Mouse (Mus musculus): ENCODE measurements at regions not wholly inside any gene's neighbourhood (a gene's known extent, or its start where the extent isn't known, plus 50 kb on each side); places are given as distances from the start of the nearest gene placed in this dataset.

- 85% methylated on average over 3 of the region's 3 CpGs for WGBS
- no peaks in the 10 kb centered on the region for H3K9me3 ChIP-seq (ENCODE audit: control insufficient read depth, low read length)
- no peak overlapping the region for H3K4me3 ChIP-seq (replicated peaks; ENCODE audit: low read length)
- ATAC-seq (ENCODE audit: low FRiP score) (no peak), DNase-seq (ENCODE audit: low spot score) (no peak)
- no peak overlapping the region for H3K4me2 ChIP-seq (replicated peaks)
- H3K4me1 ChIP-seq (replicated peaks; ENCODE audit: control insufficient read depth, insufficient read depth, low read length), result no peaks in the 10 kb centered on the region
- H3K9ac ChIP-seq, result no peak overlapping the region
- H3K36me3 ChIP-seq (replicated peaks; ENCODE audit: control insufficient read depth, insufficient read depth), result no peaks in the 10 kb centered on the region
- H3K27ac ChIP-seq, result no peak overlapping the region
- no peaks in the 10 kb centered on the region for H3K27me3 ChIP-seq (ENCODE audit: control insufficient read depth, insufficient read depth, low read length)
These were observed 54.1 kb upstream of the Mtap start for GRCm38 (mm10) chr4:89082838-89083237.

- ATAC-seq (ENCODE audit: low FRiP score) (no peak), DNase-seq (ENCODE audit: low spot score) (no peak)
- Histone ChIP-seq H3K4me1 (replicated peaks; ENCODE audit: control insufficient read depth, insufficient read depth, low read length) (no peaks in the 10 kb centered on the region), H3K4me3 (replicated peaks; ENCODE audit: low read length) (no peak overlapping the region), H3K9ac (no peak overlapping the region), H3K27ac (no peak overlapping the region), H3K27me3 (ENCODE audit: control insufficient read depth, insufficient read depth, low read length) (no peaks in the 10 kb centered on the region), H3K4me2 (replicated peaks) (no peak overlapping the region), H3K9me3 (ENCODE audit: control insufficient read depth, low read length) (no peaks in the 10 kb centered on the region), H3K36me3 (replicated peaks; ENCODE audit: control insufficient read depth, insufficient read depth) (no peaks in the 10 kb centered on the region)
- WGBS, result 90% methylated on average over 9 of the region's 9 CpGs
These were observed 58.4 kb upstream of the Mtap start for GRCm38 (mm10) chr4:89078485-89078884.

- Histone ChIP-seq H3K4me1 (replicated peaks; ENCODE audit: control insufficient read depth, insufficient read depth, low read length) (no peaks in the 10 kb centered on the region), H3K4me2 (replicated peaks) (no peak overlapping the region), H3K27ac (no peak overlapping the region), H3K9ac (no peak overlapping the region), H3K27me3 (ENCODE audit: control insufficient read depth, insufficient read depth, low read length) (no peaks in the 10 kb centered on the region), H3K4me3 (replicated peaks; ENCODE audit: low read length) (no peak overlapping the region), H3K36me3 (replicated peaks; ENCODE audit: control insufficient read depth, insufficient read depth) (no peaks in the 10 kb centered on the region), H3K9me3 (ENCODE audit: control insufficient read depth, low read length) (no peaks in the 10 kb centered on the region)
- ATAC-seq (ENCODE audit: low FRiP score) (no peak), DNase-seq (ENCODE audit: low spot score) (no peak)
- WGBS, result 59% methylated on average over 4 of the region's 4 CpGs
These were observed 62.2 kb upstream of the Mtap start for GRCm38 (mm10) chr4:89074705-89075104.

- H3K36me3 ChIP-seq (replicated peaks; ENCODE audit: control insufficient read depth, insufficient read depth), result no peaks in the 10 kb centered on the region
- no peak overlapping the region for H3K27ac ChIP-seq
- ATAC-seq (ENCODE audit: low FRiP score) (no peak), DNase-seq (ENCODE audit: low spot score) (no peak)
- no peak overlapping the region for H3K4me3 ChIP-seq (replicated peaks; ENCODE audit: low read length)
- no peaks in the 10 kb centered on the region for H3K4me1 ChIP-seq (replicated peaks; ENCODE audit: control insufficient read depth, insufficient read depth, low read length)
- WGBS, result 92% methylated on average over 2 of the region's 2 CpGs
- H3K4me2 ChIP-seq (replicated peaks), result no peak overlapping the region
- no peaks in the 10 kb centered on the region for H3K9me3 ChIP-seq (ENCODE audit: control insufficient read depth, low read length)
- no peak overlapping the region for H3K9ac ChIP-seq
- no peaks in the 10 kb centered on the region for H3K27me3 ChIP-seq (ENCODE audit: control insufficient read depth, insufficient read depth, low read length)
These were observed 66.5 kb upstream of the Mtap start for GRCm38 (mm10) chr4:89070430-89070829.

GRCm38 (mm10) chr4:89064401-89064800, 72.5 kb upstream of the Mtap start:
- no peak overlapping the region for H3K27ac ChIP-seq
- DNase-seq (ENCODE audit: low spot score), result no peak
- H3K27me3 ChIP-seq (ENCODE audit: control insufficient read depth, insufficient read depth, low read length), result no peaks in the 10 kb centered on the region
- H3K9ac ChIP-seq, result no peak overlapping the region
- no peaks in the 10 kb centered on the region for H3K9me3 ChIP-seq (ENCODE audit: control insufficient read depth, low read length)
- no peak for ATAC-seq (ENCODE audit: low FRiP score)
- H3K36me3 ChIP-seq (replicated peaks; ENCODE audit: control insufficient read depth, insufficient read depth), result no peaks in the 10 kb centered on the region
- 88% methylated on average over 7 of the region's 7 CpGs for WGBS
- no peak overlapping the region for H3K4me2 ChIP-seq (replicated peaks)
- no peaks in the 10 kb centered on the region for H3K4me1 ChIP-seq (replicated peaks; ENCODE audit: control insufficient read depth, insufficient read depth, low read length)
- H3K4me3 ChIP-seq (replicated peaks; ENCODE audit: low read length), result no peak overlapping the region

- Histone ChIP-seq H3K4me3 (replicated peaks; ENCODE audit: low read length) (no peak overlapping the region), H3K9me3 (ENCODE audit: control insufficient read depth, low read length) (no peaks in the 10 kb centered on the region), H3K4me1 (replicated peaks; ENCODE audit: control insufficient read depth, insufficient read depth, low read length) (no peaks in the 10 kb centered on the region), H3K36me3 (replicated peaks; ENCODE audit: control insufficient read depth, insufficient read depth) (no peaks in the 10 kb centered on the region), H3K4me2 (replicated peaks) (no peak overlapping the region), H3K27me3 (ENCODE audit: control insufficient read depth, insufficient read depth, low read length) (no peaks in the 10 kb centered on the region), H3K9ac (no peak overlapping the region), H3K27ac (no peak overlapping the region)
- WGBS, result 85% methylated on average over 1 of the region's 1 CpGs
- no peak for ATAC-seq (ENCODE audit: low FRiP score)
- no peak for DNase-seq (ENCODE audit: low spot score)
These were observed 74.5 kb upstream of the Mtap start for GRCm38 (mm10) chr4:89062384-89062783.

GRCm38 (mm10) chr4:89061619-89062018, 75.3 kb upstream of the Mtap start:
- Histone ChIP-seq H3K4me3 (replicated peaks; ENCODE audit: low read length) (no peak overlapping the region), H3K27ac (no peak overlapping the region), H3K4me1 (replicated peaks; ENCODE audit: control insufficient read depth, insufficient read depth, low read length) (no peaks in the 10 kb centered on the region), H3K27me3 (ENCODE audit: control insufficient read depth, insufficient read depth, low read length) (no peaks in the 10 kb centered on the region), H3K9ac (no peak overlapping the region), H3K4me2 (replicated peaks) (no peak overlapping the region), H3K9me3 (ENCODE audit: control insufficient read depth, low read length) (no peaks in the 10 kb centered on the region), H3K36me3 (replicated peaks; ENCODE audit: control insufficient read depth, insufficient read depth) (no peaks in the 10 kb centered on the region)
- WGBS, result 94% methylated on average over 4 of the region's 4 CpGs
- no peak for DNase-seq (ENCODE audit: low spot score)
- no peak for ATAC-seq (ENCODE audit: low FRiP score)

GRCm38 (mm10) chr4:89057573-89057972, 79.3 kb upstream of the Mtap start:
- Histone ChIP-seq H3K9ac (no peak overlapping the region), H3K36me3 (replicated peaks; ENCODE audit: control insufficient read depth, insufficient read depth) (no peaks in the 10 kb centered on the region), H3K4me2 (replicated peaks) (no peak overlapping the region), H3K4me1 (replicated peaks; ENCODE audit: control insufficient read depth, insufficient read depth, low read length) (no peaks in the 10 kb centered on the region), H3K27ac (no peak overlapping the region), H3K4me3 (replicated peaks; ENCODE audit: low read length) (no peak overlapping the region), H3K27me3 (ENCODE audit: control insufficient read depth, insufficient read depth, low read length) (no peaks in the 10 kb centered on the region), H3K9me3 (ENCODE audit: control insufficient read depth, low read length) (no peaks in the 10 kb centered on the region)
- DNase-seq (ENCODE audit: low spot score) (no peak), ATAC-seq (ENCODE audit: low FRiP score) (no peak)

- H3K9me3 ChIP-seq (ENCODE audit: control insufficient read depth, low read length), result no peaks in the 10 kb centered on the region
- no peak overlapping the region for H3K9ac ChIP-seq
- no peaks in the 10 kb centered on the region for H3K4me1 ChIP-seq (replicated peaks; ENCODE audit: control insufficient read depth, insufficient read depth, low read length)
- DNase-seq (ENCODE audit: low spot score), result no peak
- no peak overlapping the region for H3K4me2 ChIP-seq (replicated peaks)
- WGBS, result 88% methylated on average over 1 of the region's 1 CpGs
- no peaks in the 10 kb centered on the region for H3K36me3 ChIP-seq (replicated peaks; ENCODE audit: control insufficient read depth, insufficient read depth)
- H3K27ac ChIP-seq, result no peak overlapping the region
- ATAC-seq (ENCODE audit: low FRiP score), result no peak
- H3K4me3 ChIP-seq (replicated peaks; ENCODE audit: low read length), result no peak overlapping the region
- no peaks in the 10 kb centered on the region for H3K27me3 ChIP-seq (ENCODE audit: control insufficient read depth, insufficient read depth, low read length)
These were observed 79.8 kb upstream of the Mtap start for GRCm38 (mm10) chr4:89057135-89057534.

GRCm38 (mm10) chr4:89055969-89056368, 81.0 kb upstream of the Mtap start:
- WGBS, result 87% methylated on average over 3 of the region's 3 CpGs
- Histone ChIP-seq H3K4me3 (replicated peaks; ENCODE audit: low read length) (no peak overlapping the region), H3K36me3 (replicated peaks; ENCODE audit: control insufficient read depth, insufficient read depth) (no peaks in the 10 kb centered on the region), H3K27me3 (ENCODE audit: control insufficient read depth, insufficient read depth, low read length) (no peaks in the 10 kb centered on the region), H3K4me1 (replicated peaks; ENCODE audit: control insufficient read depth, insufficient read depth, low read length) (no peaks in the 10 kb centered on the region), H3K9ac (no peak overlapping the region), H3K27ac (no peak overlapping the region), H3K4me2 (replicated peaks) (no peak overlapping the region), H3K9me3 (ENCODE audit: control insufficient read depth, low read length) (no peaks in the 10 kb centered on the region)
- ATAC-seq (ENCODE audit: low FRiP score), result no peak
- DNase-seq (ENCODE audit: low spot score), result no peak

Measured in hindbrain, embryonic 14.5 days (tissue).